8 mouse cellular contexts compared by ENCODE assay signal in the genomic region with DNA sequence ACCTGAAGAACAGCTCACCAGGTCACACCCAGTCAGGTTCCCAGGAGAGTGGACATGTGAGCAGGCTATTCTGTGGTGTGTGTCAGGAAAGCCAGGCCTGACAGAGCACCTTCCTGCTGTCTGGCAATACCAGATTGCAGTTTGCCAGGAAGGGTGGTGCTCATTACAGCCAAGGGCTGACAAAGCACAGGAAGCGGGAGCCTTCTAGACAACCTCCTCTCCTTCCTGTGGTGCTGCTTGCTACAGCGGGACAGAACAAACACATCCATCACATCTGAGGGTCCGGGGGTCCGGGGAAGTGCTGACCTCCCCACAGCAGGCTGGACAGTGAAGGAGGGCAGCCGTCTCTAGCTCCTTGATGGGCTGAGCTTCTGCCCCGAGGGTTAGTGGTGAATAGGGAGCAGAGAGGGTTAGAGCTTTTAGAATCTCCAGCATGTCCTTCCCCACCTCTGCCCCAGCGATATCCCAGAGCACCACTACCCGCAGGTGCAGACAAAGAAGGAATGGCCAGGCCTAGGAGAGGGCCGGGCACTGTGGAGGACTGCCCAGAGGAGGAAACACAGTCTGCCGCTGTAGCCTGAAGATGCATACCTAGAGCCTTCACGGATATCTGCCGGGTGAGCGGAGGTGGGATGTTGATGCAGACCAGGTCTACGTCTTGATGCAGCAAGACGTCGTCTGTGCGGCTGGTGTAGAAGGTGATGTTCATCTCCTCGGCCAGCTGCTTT. TPM values are rescaled to one million over a fixed set of nuclear protein-coding genes. Genes with fewer than 3 reads are reported as not detected.
A peak's percentile ranks its signal among the peaks of the same experiment; 100 is the strongest.
DNase-seq lines count a peak whose midpoint lies in the region; ATAC-seq and TF ChIP-seq lines count a peak whose summit lies in the region.

No protein-coding gene starts in this region.

- H3K4me2 ChIP-seq in midbrain, postnatal 0 days (ENCODE audit: low read depth, low read length, poor library complexity, severe bottlenecking) = no peak overlapping the region
- H3K4me2 ChIP-seq in midbrain, embryonic 14.5 days (ENCODE audit: low read length) = no peak overlapping the region

- no peak overlapping the region for H3K4me3 ChIP-seq in midbrain, postnatal 0 days (ENCODE audit: low read depth, low read length)
- no peak overlapping the region for H3K4me3 ChIP-seq in midbrain, embryonic 14.5 days (replicated peaks; ENCODE audit: low read depth, low read length)

- 0 out of 2 replicates have a peak overlapping the region, but pooled peaks have one; percentile 3 for H3K27ac ChIP-seq in midbrain, postnatal 0 days (ENCODE audit: low read depth, low read length)
- H3K27ac ChIP-seq in midbrain, embryonic 14.5 days (replicated peaks; ENCODE audit: low read depth, low read length) = no peak overlapping the region

- no peaks in the 10 kb centered on the region for H3K27me3 ChIP-seq in midbrain, postnatal 0 days (ENCODE audit: insufficient read depth, low read length)
- no peaks in the 10 kb centered on the region for H3K27me3 ChIP-seq in midbrain, embryonic 14.5 days (ENCODE audit: control insufficient read depth, insufficient read depth, low read length)

- H3K9me3 ChIP-seq in midbrain, postnatal 0 days (ENCODE audit: low read length) = no peaks in the 10 kb centered on the region
- H3K9me3 ChIP-seq in midbrain, embryonic 14.5 days (ENCODE audit: control insufficient read depth, low read length) = no peaks in the 10 kb centered on the region

- H3K9ac ChIP-seq in midbrain, postnatal 0 days (replicated peaks; ENCODE audit: low read length, poor library complexity, severe bottlenecking) = no peak overlapping the region
- no peak overlapping the region for H3K9ac ChIP-seq in midbrain, embryonic 14.5 days (replicated peaks; ENCODE audit: low read length)

- no peak for DNase-seq in midbrain, postnatal 0 days (ENCODE audit: low spot score)
- no peak for DNase-seq in midbrain, embryonic 14.5 days
- peak; percentile 65 to 89 for DNase-seq in heart, adult 18-20 months
- DNase-seq in kidney, postnatal 10 days = peak; percentile 64
- DNase-seq in lung, postnatal 4 days = peak; percentile 67 to 83
- no peak for DNase-seq in left cerebral cortex, postnatal 4 days
- DNase-seq in cerebellum, adult 11 months = no peak
- no peak for DNase-seq in left cerebral cortex, postnatal 36 days (ENCODE audit: low spot score in 2 of 2)

- no peaks in the 10 kb centered on the region for H3K4me1 ChIP-seq in midbrain, postnatal 0 days (ENCODE audit: insufficient read depth, low read length)
- no peaks in the 10 kb centered on the region for H3K4me1 ChIP-seq in midbrain, embryonic 14.5 days (ENCODE audit: control insufficient read depth, insufficient read depth, low read length)

- intact Hi-C loops in left cerebral cortex, postnatal 4 days (cut with DNase I) = no loop called here
- intact Hi-C loops in left cerebral cortex, postnatal 36 days (cut with DNase I) = no loop called here

- H3K36me3 ChIP-seq in midbrain, postnatal 0 days (ENCODE audit: insufficient read depth, low read length) = peaks cover 33% of the 10 kb centered on the region
- H3K36me3 ChIP-seq in midbrain, embryonic 14.5 days (ENCODE audit: control insufficient read depth, insufficient read depth, low read length) = peaks cover 50% of the 10 kb centered on the region

- 90% methylated on average over 18 of the region's 18 CpGs for WGBS in midbrain, postnatal 0 days
- WGBS in midbrain, embryonic 14.5 days = 93% methylated on average over 18 of the region's 18 CpGs

- ATAC-seq in midbrain, postnatal 0 days (ENCODE audit: low FRiP score) = no peak
- ATAC-seq in midbrain, embryonic 14.5 days (ENCODE audit: low FRiP score, low TSS enrichment) = no peak

- no peak for TF ChIP-seq CTCF in midbrain, postnatal 0 days (IDR thresholded peaks at IDR 0.05)

RNA-seq across cellular contexts. Expression of a gene that starts 19.6 kb away (rescaled TPM):
- total RNA-seq in midbrain, postnatal 0 days (2014; rRNA removed) = 9.8 and 11.2 TPM in 2 replicates
- polyA plus RNA-seq in midbrain, postnatal 0 days (2015; fragmentation: Nextera tagmentation; extraction: Ambion mirVana) = 15.4 and 15.6 TPM in 2 replicates
- 13.8 and 13.9 TPM in 2 replicates for polyA plus RNA-seq in midbrain, embryonic 14.5 days (2014; fragmentation: Nextera tagmentation; extraction: Ambion mirVana)
- 1 to 10 TPM; 1.3 TPM for total RNA-seq in heart, adult 18-20 months (2021)
- total RNA-seq in left cerebral cortex, postnatal 4 days (2021) = 10 to 100 TPM; 15.5 to 17.9 TPM
- total RNA-seq in left cerebral cortex, postnatal 36 days (2021) = 10 to 100 TPM in 1 of 2 experiments, 1 to 10 TPM in 1; 9.9 to 10.7 TPM

RNA-seq across cellular contexts. Expression of a gene that starts 20.1 kb away (rescaled TPM):
- total RNA-seq in midbrain, postnatal 0 days (2014; rRNA removed) = not detected in 2 replicates
- 0.44 and 0.50 TPM in 2 replicates for polyA plus RNA-seq in midbrain, postnatal 0 days (2015; fragmentation: Nextera tagmentation; extraction: Ambion mirVana)
- 0.41 TPM in 1 of 2 replicates, not detected in the other for polyA plus RNA-seq in midbrain, embryonic 14.5 days (2014; fragmentation: Nextera tagmentation; extraction: Ambion mirVana)
- total RNA-seq in heart, adult 18-20 months (2021) = not detected
- total RNA-seq in left cerebral cortex, postnatal 4 days (2021) = not detected
- total RNA-seq in left cerebral cortex, postnatal 36 days (2021) = not detected

RNA-seq across cellular contexts. Expression of a gene that starts 26.6 kb away (rescaled TPM):
- 99.3 and 110 TPM in 2 replicates for total RNA-seq in midbrain, postnatal 0 days (2014; rRNA removed)
- polyA plus RNA-seq in midbrain, postnatal 0 days (2015; fragmentation: Nextera tagmentation; extraction: Ambion mirVana) = 71.4 and 73.4 TPM in 2 replicates
- polyA plus RNA-seq in midbrain, embryonic 14.5 days (2014; fragmentation: Nextera tagmentation; extraction: Ambion mirVana) = 51.2 and 53.4 TPM in 2 replicates
- 1 to 10 TPM; 7.3 to 7.8 TPM for total RNA-seq in heart, adult 18-20 months (2021)
- 10 to 100 TPM; 28.4 to 33.1 TPM for total RNA-seq in left cerebral cortex, postnatal 4 days (2021)
- 10 to 100 TPM; 45.5 to 53.6 TPM for total RNA-seq in left cerebral cortex, postnatal 36 days (2021)

RNA-seq across cellular contexts. Expression of a gene that starts 26.7 kb away (rescaled TPM):
- 20.6 and 32.0 TPM in 2 replicates for total RNA-seq in midbrain, postnatal 0 days (2014; rRNA removed)
- polyA plus RNA-seq in midbrain, postnatal 0 days (2015; fragmentation: Nextera tagmentation; extraction: Ambion mirVana) = 84.7 and 93.0 TPM in 2 replicates
- polyA plus RNA-seq in midbrain, embryonic 14.5 days (2014; fragmentation: Nextera tagmentation; extraction: Ambion mirVana) = 86.3 and 106 TPM in 2 replicates
- 10 to 100 TPM; 11.0 to 12.6 TPM for total RNA-seq in heart, adult 18-20 months (2021)
- total RNA-seq in left cerebral cortex, postnatal 4 days (2021) = 10 to 100 TPM; 55.9 to 58.9 TPM
- 10 to 100 TPM; 45.8 to 50.6 TPM for total RNA-seq in left cerebral cortex, postnatal 36 days (2021)

RNA-seq across cellular contexts. Expression of a gene that starts 30.9 kb away (rescaled TPM):
- total RNA-seq in midbrain, postnatal 0 days (2014; rRNA removed) = 47.6 and 64.7 TPM in 2 replicates
- 60.9 and 67.9 TPM in 2 replicates for polyA plus RNA-seq in midbrain, postnatal 0 days (2015; fragmentation: Nextera tagmentation; extraction: Ambion mirVana)
- 75.4 and 77.8 TPM in 2 replicates for polyA plus RNA-seq in midbrain, embryonic 14.5 days (2014; fragmentation: Nextera tagmentation; extraction: Ambion mirVana)
- 1 to 10 TPM; 3.8 to 4.5 TPM for total RNA-seq in heart, adult 18-20 months (2021)
- total RNA-seq in left cerebral cortex, postnatal 4 days (2021) = 10 to 100 TPM; 44.4 to 49.9 TPM
- total RNA-seq in left cerebral cortex, postnatal 36 days (2021) = 10 to 100 TPM; 25.4 to 26.3 TPM

Comparison
In these comparisons a context has a peak if more than half of its experiments do, and no peak if none do; other contexts are left out.
1. DNase-seq: peak in heart, adult 18-20 months (2 of 2), kidney, postnatal 10 days (single experiment) and lung, postnatal 4 days (2 of 2); none in midbrain, postnatal 0 days (single experiment), midbrain, embryonic 14.5 days (single experiment), left cerebral cortex, postnatal 4 days (single experiment), cerebellum, adult 11 months (single experiment) and left cerebral cortex, postnatal 36 days (0 of 2).